Mouse (Mus musculus): ENCODE measurements around the gene Itprip.

GRCm38 (mm10) chr19:47853951-47854795 is 64.9 kb downstream of the Itprip start:
- TF ChIP-seq POLR2A (IDR thresholded peaks at IDR 0.05; ENCODE audit: borderline replicate concordance, extremely low read depth, insufficient read depth, insufficient read length, poor library complexity, severe bottlenecking) = no peak
- TF ChIP-seq CTCF (IDR thresholded peaks at IDR 0.05; ENCODE audit: borderline replicate concordance, extremely low read depth, insufficient read depth, insufficient read length) = peak; percentile 14; the same call in 1 of the 2 replicates
